Mouse (Mus musculus): ENCODE results near the gene Lrrc51. TPM values are rescaled to one million over a fixed set of nuclear protein-coding genes. Genes with fewer than 3 reads are reported as not detected.

Lrrc51 gene
- polyA plus RNA-seq, 1 experiment from 2014 or later: 9.8 TPM

DNA sequence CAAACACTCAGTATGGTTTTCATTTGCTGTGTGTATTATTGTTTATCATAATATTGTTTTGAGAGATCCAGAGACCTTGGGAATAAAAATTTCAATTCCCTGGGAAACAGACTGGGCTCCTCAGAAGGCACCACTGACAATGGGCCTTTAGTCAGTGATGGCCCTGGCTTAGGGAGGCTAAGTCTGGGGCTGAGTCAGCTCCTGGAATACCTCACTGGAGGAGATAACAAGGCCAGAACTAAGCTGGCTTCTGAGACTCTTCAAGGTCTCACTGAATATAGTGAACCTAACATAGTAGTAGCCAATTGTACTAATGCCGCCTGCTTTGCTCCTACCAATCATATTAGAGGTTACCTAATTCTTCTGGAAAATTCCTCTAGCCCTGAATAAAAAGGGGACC, 57.7 kb downstream of the Lrrc51 start:
- H3K36me3 ChIP-seq: no peaks in the 10 kb centered on the region
- H3K27me3 ChIP-seq: no peaks in the 10 kb centered on the region
- no peak overlapping the region for H3K9ac ChIP-seq
- no peak overlapping the region for H3K4me3 ChIP-seq
- ATAC-seq (ENCODE audit: insufficient number of reproducible peaks, insufficient read depth, low FRiP score, low TSS enrichment): no peak
- H3K4me1 ChIP-seq: no peaks in the 10 kb centered on the region
- 95% methylated on average over 1 of the region's 1 CpGs for WGBS
- no peak overlapping the region for H3K4me2 ChIP-seq (replicated peaks)
- no peaks in the 10 kb centered on the region for H3K9me3 ChIP-seq
- H3K27ac ChIP-seq: no peak overlapping the region

GRCm38 (mm10) chr7:101871296-101871695, 62.4 kb downstream of the Lrrc51 start:
- Histone ChIP-seq H3K27me3 (no peaks in the 10 kb centered on the region), H3K9me3 (no peaks in the 10 kb centered on the region), H3K9ac (no peak overlapping the region), H3K4me3 (no peak overlapping the region), H3K36me3 (no peaks in the 10 kb centered on the region), H3K27ac (no peak overlapping the region), H3K4me2 (replicated peaks) (no peak overlapping the region), H3K4me1 (no peaks in the 10 kb centered on the region)
- WGBS: 83% methylated on average over 3 of the region's 3 CpGs
- ATAC-seq (ENCODE audit: insufficient number of reproducible peaks, insufficient read depth, low FRiP score, low TSS enrichment): no peak

DNA sequence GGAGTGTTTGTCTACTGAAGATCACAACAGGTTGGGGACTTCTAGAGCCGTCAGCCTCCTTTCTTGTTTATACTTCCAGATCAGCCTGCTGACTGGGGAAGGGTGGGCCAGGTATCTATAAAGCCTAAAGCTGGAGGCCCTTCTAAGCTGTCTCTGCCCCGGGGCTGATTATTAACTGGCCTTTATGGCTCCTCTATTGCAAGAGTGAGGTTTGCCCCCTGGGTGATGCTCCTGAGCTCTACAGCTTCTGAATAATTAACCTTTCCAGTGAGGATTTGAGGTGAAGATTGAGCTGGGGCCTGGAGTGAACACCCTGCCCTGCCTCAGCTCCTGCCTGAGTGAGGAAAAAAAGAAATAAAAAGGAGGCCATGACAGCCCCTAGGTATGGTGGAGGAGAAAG, 63.1 kb downstream of the Lrrc51 start, which contains the start of gene Folr1:
TSS of gene Folr1 (minus strand) at position 160 of the 400 bp plus-strand sequence.
- Histone ChIP-seq H3K4me2 (replicated peaks) (no peak within 1 kb of the TSS), H3K4me3 (no peak within 1 kb of the TSS), H3K9me3 (no peaks in the 10 kb centered on the region), H3K36me3 (no peaks in the 10 kb centered on the region), H3K4me1 (no peaks in the 10 kb centered on the region), H3K27ac (no peak within 1 kb of the TSS), H3K27me3 (no peaks in the 10 kb centered on the region), H3K9ac (no peak within 1 kb of the TSS)
- 79% methylated on average over 2 of the region's 2 CpGs for WGBS
- ATAC-seq (ENCODE audit: insufficient number of reproducible peaks, insufficient read depth, low FRiP score, low TSS enrichment): no peak

DNA sequence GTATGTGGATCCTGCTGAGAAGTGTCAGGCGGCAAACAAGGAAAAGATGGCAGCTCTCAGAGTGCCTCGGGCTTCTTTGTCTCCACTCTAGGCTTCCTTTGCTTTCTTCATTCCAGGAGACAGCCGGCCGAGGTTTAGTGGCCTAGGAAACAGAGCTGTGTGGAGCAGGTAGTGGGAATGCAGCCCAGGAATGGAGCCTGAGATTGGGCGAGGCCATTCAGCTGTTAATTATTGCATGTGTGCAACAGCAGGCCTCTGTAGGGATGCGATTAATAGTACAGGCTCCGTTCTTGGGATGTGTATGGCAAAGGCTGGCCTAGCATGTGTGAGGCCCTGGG, 64.6 kb downstream of the Lrrc51 start:
- Histone ChIP-seq H3K4me2 (replicated peaks) (no peak overlapping the region), H3K27ac (no peak overlapping the region), H3K4me1 (no peaks in the 10 kb centered on the region), H3K36me3 (no peaks in the 10 kb centered on the region), H3K27me3 (no peaks in the 10 kb centered on the region), H3K4me3 (no peak overlapping the region), H3K9ac (no peak overlapping the region), H3K9me3 (no peaks in the 10 kb centered on the region)
- ATAC-seq (ENCODE audit: insufficient number of reproducible peaks, insufficient read depth, low FRiP score, low TSS enrichment): no peak
- WGBS: 61% methylated on average over 7 of the region's 7 CpGs

- H3K27me3 ChIP-seq: no peaks in the 10 kb centered on the region
- H3K36me3 ChIP-seq: no peaks in the 10 kb centered on the region
- no peaks in the 10 kb centered on the region for H3K9me3 ChIP-seq
- H3K9ac ChIP-seq: no peak overlapping the region
- no peaks in the 10 kb centered on the region for H3K4me1 ChIP-seq
- H3K27ac ChIP-seq: no peak overlapping the region
- no peak overlapping the region for H3K4me2 ChIP-seq (replicated peaks)
- WGBS: 68% methylated on average over 13 of the region's 13 CpGs
- 0 out of 2 replicates have a peak, but pooled peaks have one; percentile 35 for ATAC-seq (ENCODE audit: insufficient number of reproducible peaks, insufficient read depth, low FRiP score, low TSS enrichment)
- no peak overlapping the region for H3K4me3 ChIP-seq
Observed at GRCm38 (mm10) chr7:101868241-101869162, 65.2 kb downstream of the Lrrc51 start.

DNA sequence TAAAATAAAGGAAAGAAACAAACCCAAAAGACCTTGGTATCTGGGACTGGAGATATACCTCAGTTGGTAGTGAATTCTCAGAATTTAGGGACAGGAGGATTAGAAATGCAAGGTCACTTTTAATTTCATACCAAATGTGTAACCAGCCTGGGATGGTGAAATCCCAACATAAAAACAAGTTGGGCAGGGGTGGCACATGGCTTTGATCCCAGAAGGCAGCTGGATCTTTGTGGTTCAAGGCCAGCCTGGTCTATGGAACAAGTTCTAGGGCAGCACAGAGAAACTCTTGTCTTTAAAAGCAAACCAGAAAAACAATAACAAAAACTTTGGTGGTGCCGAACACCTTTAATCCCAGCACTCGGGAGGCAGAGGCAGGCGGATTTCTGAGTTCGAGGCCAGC, 66.2 kb downstream of the Lrrc51 start:
- 98% methylated on average over 4 of the region's 4 CpGs for WGBS
- Histone ChIP-seq H3K4me2 (replicated peaks) (no peak overlapping the region), H3K27ac (no peak overlapping the region), H3K4me1 (no peaks in the 10 kb centered on the region), H3K27me3 (no peaks in the 10 kb centered on the region), H3K4me3 (no peak overlapping the region), H3K36me3 (no peaks in the 10 kb centered on the region), H3K9ac (no peak overlapping the region), H3K9me3 (no peaks in the 10 kb centered on the region)
- ATAC-seq (ENCODE audit: insufficient number of reproducible peaks, insufficient read depth, low FRiP score, low TSS enrichment): no peak

GRCm38 (mm10) chr7:101866491-101867265, 67.0 kb downstream of the Lrrc51 start:
- Histone ChIP-seq H3K27ac (no peak overlapping the region), H3K4me3 (no peak overlapping the region), H3K4me1 (no peaks in the 10 kb centered on the region), H3K4me2 (replicated peaks) (no peak overlapping the region), H3K36me3 (no peaks in the 10 kb centered on the region), H3K9ac (no peak overlapping the region), H3K27me3 (no peaks in the 10 kb centered on the region), H3K9me3 (no peaks in the 10 kb centered on the region)
- ATAC-seq (ENCODE audit: insufficient number of reproducible peaks, insufficient read depth, low FRiP score, low TSS enrichment): no peak
- WGBS: 82% methylated on average over 11 of the region's 11 CpGs

DNA sequence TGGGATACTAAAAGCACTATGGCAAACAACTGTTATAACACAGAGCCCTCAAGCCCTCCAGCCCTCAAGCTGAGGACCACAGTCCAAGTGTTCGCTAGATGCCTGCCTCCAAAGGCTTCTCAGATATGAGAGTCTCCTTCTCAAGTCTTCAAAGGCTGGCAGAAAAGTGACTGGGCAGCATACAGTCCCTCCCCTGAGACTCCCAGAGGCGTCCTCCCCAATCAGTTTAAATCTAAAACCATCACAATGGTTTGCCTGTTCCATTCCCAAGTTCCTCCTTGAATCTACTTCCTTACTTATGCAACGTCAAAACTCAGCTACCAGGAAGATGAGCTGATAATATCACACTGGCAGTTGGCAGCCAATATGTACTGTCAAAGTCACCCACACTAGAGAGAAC, 70.3 kb downstream of the Lrrc51 start, which contains the start of gene Anapc15:
TSS of gene Anapc15 (plus strand) at position 301 of the 400 bp plus-strand sequence.
- H3K36me3 ChIP-seq: no peaks in the 10 kb centered on the region
- no peak within 1 kb of the TSS for H3K4me2 ChIP-seq (replicated peaks)
- WGBS: 67% methylated on average over 3 of the region's 3 CpGs
- no peak within 1 kb of the TSS for H3K9ac ChIP-seq
- H3K4me1 ChIP-seq: no peaks in the 10 kb centered on the region
- H3K27ac ChIP-seq: no peak within 1 kb of the TSS
- ATAC-seq (ENCODE audit: insufficient number of reproducible peaks, insufficient read depth, low FRiP score, low TSS enrichment): no peak
- H3K27me3 ChIP-seq: no peaks in the 10 kb centered on the region
- H3K4me3 ChIP-seq: no peak within 1 kb of the TSS
- H3K9me3 ChIP-seq: no peaks in the 10 kb centered on the region

Small RNA genes within 50 kb of the gene (microRNA-seq; reads per million reads assigned to microRNA genes)
- gene Gm22655: not detected

Other genes starting within 250 kb of the Lrrc51 start
- gene Phox2a, start 115.6 kb downstream of the Lrrc51 start, polyA plus RNA-seq (2016; fragmentation: Nextera tagmentation; extraction: Ambion mirVana): 0.58 TPM in 1 of 2 replicates, not detected in the other
- gene Inppl1, start 95.7 kb downstream of the Lrrc51 start, polyA plus RNA-seq (2016; fragmentation: Nextera tagmentation; extraction: Ambion mirVana): 55.2 and 69.7 TPM in 2 replicates
- 0.92 TPM in 1 of 2 replicates, not detected in the other for gene Folr2, start 76.7 kb downstream of the Lrrc51 start, polyA plus RNA-seq (2016; fragmentation: Nextera tagmentation; extraction: Ambion mirVana)
- 75.5 and 76.6 TPM in 2 replicates for gene Anapc15, start 70.2 kb downstream of the Lrrc51 start, polyA plus RNA-seq (2016; fragmentation: Nextera tagmentation; extraction: Ambion mirVana)
- gene Folr1, start 63.1 kb downstream of the Lrrc51 start, polyA plus RNA-seq (2016; fragmentation: Nextera tagmentation; extraction: Ambion mirVana): 1.1 and 1.2 TPM in 2 replicates
- gene Lamtor1, start 28.0 kb downstream of the Lrrc51 start, polyA plus RNA-seq (2016; fragmentation: Nextera tagmentation; extraction: Ambion mirVana): 153 and 158 TPM in 2 replicates
- 0.61 and 0.65 TPM in 2 replicates for gene Tomt, start 27.5 kb downstream of the Lrrc51 start, polyA plus RNA-seq (2016; fragmentation: Nextera tagmentation; extraction: Ambion mirVana)
- gene Numa1, start 216 bp upstream of the Lrrc51 start, polyA plus RNA-seq (2016; fragmentation: Nextera tagmentation; extraction: Ambion mirVana): 115 and 119 TPM in 2 replicates
- 3.6 and 3.8 TPM in 2 replicates for gene Il18bp, start 84.8 kb upstream of the Lrrc51 start, polyA plus RNA-seq (2016; fragmentation: Nextera tagmentation; extraction: Ambion mirVana)
- 28.9 and 33.5 TPM in 2 replicates for gene Rnf121, start 131.6 kb upstream of the Lrrc51 start, polyA plus RNA-seq (2016; fragmentation: Nextera tagmentation; extraction: Ambion mirVana)
- 46.2 and 48.3 TPM in 2 replicates for gene Xndc1, start 131.6 kb upstream of the Lrrc51 start, polyA plus RNA-seq (2016; fragmentation: Nextera tagmentation; extraction: Ambion mirVana)
- 2.6 and 3.5 TPM in 2 replicates for gene Xntrpc, start 131.8 kb upstream of the Lrrc51 start, polyA plus RNA-seq (2016; fragmentation: Nextera tagmentation; extraction: Ambion mirVana)
- gene Trpc2, start 149.2 kb upstream of the Lrrc51 start, polyA plus RNA-seq (2016; fragmentation: Nextera tagmentation; extraction: Ambion mirVana): 0.28 TPM in 1 of 2 replicates, not detected in the other
- 3.4 and 6.0 TPM in 2 replicates for gene Art1, start 167.8 kb upstream of the Lrrc51 start, polyA plus RNA-seq (2016; fragmentation: Nextera tagmentation; extraction: Ambion mirVana)
- gene Art5, start 175.6 kb upstream of the Lrrc51 start, polyA plus RNA-seq (2016; fragmentation: Nextera tagmentation; extraction: Ambion mirVana): 1.5 and 2.0 TPM in 2 replicates
- not detected in 2 replicates for gene Chrna10, start 182.9 kb upstream of the Lrrc51 start, polyA plus RNA-seq (2016; fragmentation: Nextera tagmentation; extraction: Ambion mirVana)